Mouse (Mus musculus) adrenal gland, postnatal 36 days (tissue): ENCODE data around the gene Src. TPM values are rescaled to one million over a fixed set of nuclear protein-coding genes. Genes with fewer than 3 reads are reported as not detected.
"Not testable (repeated sequence)": the region's sequence is repeated elsewhere in the genome, so short reads cannot be mapped to it uniquely, and the experiment has no call there.

Source experiments
- DNase-seq, 2 experiments: peaks; one replicate each; pipeline ENCODE4 v3.0.0; 2021; ENCODE audit warnings: mixed read lengths in 1 of 2
- total RNA-seq, 2 experiments: library from RNA; stranded (reverse); gene quantifications; 2 replicates each; pipeline ENCODE4 v1.2.3; 2021

Src gene
- total RNA-seq, 2 experiments from 2014 or later: 17.7 to 18.0 TPM

- no peak for DNase-seq
Measured at GRCm38 (mm10) chr2:157478651-157479050, 60.4 kb downstream of the Src start.

- DNase-seq: peak; percentile 68 to 72
Measured at GRCm38 (mm10) chr2:157479858-157480568, 61.8 kb downstream of the Src start.

- DNase-seq: no peak
Measured at GRCm38 (mm10) chr2:157482729-157483128, 64.5 kb downstream of the Src start.

GRCm38 (mm10) chr2:157486559-157486958 lies 68.3 kb downstream of the Src start:
- DNase-seq: not testable (repeated sequence)

GRCm38 (mm10) chr2:157486981-157487656 lies 68.9 kb downstream of the Src start:
- no peak for DNase-seq

GRCm38 (mm10) chr2:157487733-157488175 lies 69.5 kb downstream of the Src start:
- DNase-seq: no peak

GRCm38 (mm10) chr2:157493240-157493639 lies 75.0 kb downstream of the Src start:
- no peak for DNase-seq

- DNase-seq: no peak
Measured at GRCm38 (mm10) chr2:157498529-157498928, 80.3 kb downstream of the Src start.

- DNase-seq: peak; percentile 35 to 42
Measured at GRCm38 (mm10) chr2:157500364-157500763, 82.1 kb downstream of the Src start.

GRCm38 (mm10) chr2:157501324-157501723 lies 83.1 kb downstream of the Src start:
- DNase-seq: peak in 1 of 2 experiments; percentile 22

- DNase-seq: peak in 1 of 2 experiments; percentile 22
Measured at GRCm38 (mm10) chr2:157506779-157507178, 88.5 kb downstream of the Src start.

GRCm38 (mm10) chr2:157509182-157509581 lies 90.9 kb downstream of the Src start:
- peak; percentile 34 to 35 for DNase-seq

- DNase-seq: no peak
Measured at GRCm38 (mm10) chr2:157510031-157510430, 91.8 kb downstream of the Src start.

- no peak for DNase-seq
Measured at GRCm38 (mm10) chr2:157512859-157513258, 94.6 kb downstream of the Src start.

GRCm38 (mm10) chr2:157513737-157514208 lies 95.5 kb downstream of the Src start:
- peak; percentile 35 to 45 for DNase-seq

- DNase-seq: no peak
Measured at GRCm38 (mm10) chr2:157514353-157514752, 96.1 kb downstream of the Src start.

GRCm38 (mm10) chr2:157517526-157517925 lies 99.3 kb downstream of the Src start:
- DNase-seq: no peak

- DNase-seq: no peak
Measured at GRCm38 (mm10) chr2:157518451-157518850, 100.2 kb downstream of the Src start.

- no peak for DNase-seq
Measured at GRCm38 (mm10) chr2:157519452-157519851, 101.2 kb downstream of the Src start.

GRCm38 (mm10) chr2:157520496-157520895 lies 102.3 kb downstream of the Src start:
- DNase-seq: peak; percentile 20 to 34
